Mouse (Mus musculus): Measurements from ENCODE around the gene Il22. TPM values are rescaled to one million over a fixed set of nuclear protein-coding genes. Genes with fewer than 3 reads are reported as not detected.
A peak's percentile ranks its signal among the peaks of the same experiment; 100 is the strongest.
"Not testable (repeated sequence)": the region's sequence is repeated elsewhere in the genome, so short reads cannot be mapped to it uniquely, and the experiment has no call there.

Il22 gene
- polyA plus RNA-seq, 1 experiment from 2014 or later: not detected

DNA sequence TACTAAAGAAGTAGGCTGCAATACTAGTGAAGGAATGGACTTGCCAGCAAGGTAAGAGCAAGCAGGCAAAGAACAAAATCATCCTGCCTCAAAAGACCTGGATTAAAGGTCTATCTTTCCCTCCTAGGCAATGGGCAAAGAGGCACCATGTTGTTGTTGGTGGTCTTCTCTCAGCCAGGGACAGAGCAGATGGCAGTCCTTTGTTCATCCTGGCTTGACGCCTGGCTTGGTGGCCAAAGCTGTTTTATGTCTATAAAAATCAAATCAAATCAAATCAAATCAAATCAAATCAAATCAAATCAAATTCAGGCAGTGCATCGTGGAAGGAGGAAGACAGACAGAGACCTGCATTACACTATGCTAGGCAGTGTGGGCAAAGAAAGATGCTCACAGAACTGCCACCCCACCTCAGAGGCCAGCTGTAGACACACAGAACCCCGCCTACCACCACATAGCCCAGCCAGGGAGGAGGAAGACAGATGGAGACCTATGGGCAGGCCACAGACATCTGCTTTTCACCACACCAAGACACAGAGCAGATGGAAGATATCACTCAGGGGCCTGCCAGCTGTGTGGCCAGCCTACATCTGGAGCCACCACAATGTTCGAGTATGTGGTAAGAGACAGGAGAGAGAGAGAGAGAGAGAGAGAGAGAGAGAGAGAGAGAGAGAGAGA is 11.1 kb downstream of the Il22 start:
- WGBS: 90% methylated on average over 2 of the region's 4 CpGs

DNA sequence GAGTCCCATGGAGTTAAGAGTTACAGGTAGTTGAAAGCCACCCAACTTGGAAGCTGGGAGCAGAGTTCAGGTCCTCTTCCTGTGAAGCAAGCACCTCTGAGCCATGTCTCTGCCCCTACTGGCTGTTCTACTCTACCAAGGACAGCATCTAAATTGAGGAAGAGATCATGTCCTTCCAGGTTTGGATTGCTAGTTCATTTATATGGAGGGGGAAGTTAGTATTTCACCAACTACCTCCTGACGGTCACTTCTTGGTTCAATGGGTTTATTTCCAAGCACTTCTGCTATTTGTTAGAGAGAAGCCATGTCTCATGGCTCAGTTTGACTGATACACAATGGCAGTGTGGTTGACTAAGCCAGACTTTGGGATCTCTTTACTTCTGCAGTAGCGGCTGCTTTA is 22.9 kb downstream of the Il22 start:
- not testable (repeated sequence) for H3K4me3 ChIP-seq (ENCODE audit: low read length); H3K4me1 ChIP-seq (ENCODE audit: insufficient read depth, low read length); H3K9ac ChIP-seq (replicated peaks; ENCODE audit: low read length); H3K9me3 ChIP-seq (ENCODE audit: low read length); ATAC-seq (ENCODE audit: low FRiP score, low TSS enrichment); H3K36me3 ChIP-seq (ENCODE audit: insufficient read depth, low read length); H3K4me2 ChIP-seq (replicated peaks; ENCODE audit: low read depth, low read length); H3K27ac ChIP-seq (ENCODE audit: low read length); H3K27me3 ChIP-seq (ENCODE audit: insufficient read depth, low read length)
- no CpG with 5 or more reads among the region's 2 CpGs for WGBS

More for the DNA sequence above, 11.1 kb downstream of the Il22 start:
- H3K9me3 ChIP-seq (ENCODE audit: low read length); H3K27ac ChIP-seq (ENCODE audit: low read length); ATAC-seq (ENCODE audit: low FRiP score, low TSS enrichment); H3K36me3 ChIP-seq (ENCODE audit: insufficient read depth, low read length); H3K4me1 ChIP-seq (ENCODE audit: insufficient read depth, low read length); H3K9ac ChIP-seq (replicated peaks; ENCODE audit: low read length); H3K4me2 ChIP-seq (replicated peaks; ENCODE audit: low read depth, low read length); H3K27me3 ChIP-seq (ENCODE audit: insufficient read depth, low read length); H3K4me3 ChIP-seq (ENCODE audit: low read length): not testable (repeated sequence)

DNA sequence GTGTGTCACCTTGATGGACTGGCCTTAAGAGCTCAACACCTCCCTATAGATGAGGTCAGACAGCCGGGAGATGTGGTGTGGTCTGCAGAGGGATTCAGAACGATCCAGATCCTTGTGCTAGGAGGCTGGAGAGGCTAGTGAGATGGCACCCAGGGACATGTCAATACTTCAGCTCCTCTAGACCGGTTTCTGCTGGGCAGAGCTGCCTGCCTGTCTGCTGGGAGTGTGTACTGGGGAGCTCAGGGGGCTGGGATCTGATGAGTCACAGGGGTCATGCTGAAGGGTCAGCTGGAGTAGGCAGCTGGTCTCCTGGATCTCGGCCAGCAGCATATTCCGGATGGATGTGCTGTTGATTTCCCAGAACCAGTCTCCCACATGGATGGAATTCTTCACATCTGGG is 27.9 kb downstream of the Il22 start:
- not testable (repeated sequence) for H3K4me1 ChIP-seq (ENCODE audit: insufficient read depth, low read length); H3K4me3 ChIP-seq (ENCODE audit: low read length); H3K27ac ChIP-seq (ENCODE audit: low read length); H3K27me3 ChIP-seq (ENCODE audit: insufficient read depth, low read length); H3K9me3 ChIP-seq (ENCODE audit: low read length); H3K9ac ChIP-seq (replicated peaks; ENCODE audit: low read length); ATAC-seq (ENCODE audit: low FRiP score, low TSS enrichment); H3K36me3 ChIP-seq (ENCODE audit: insufficient read depth, low read length); H3K4me2 ChIP-seq (replicated peaks; ENCODE audit: low read depth, low read length)
- no CpG with 5 or more reads among the region's 5 CpGs for WGBS

DNA sequence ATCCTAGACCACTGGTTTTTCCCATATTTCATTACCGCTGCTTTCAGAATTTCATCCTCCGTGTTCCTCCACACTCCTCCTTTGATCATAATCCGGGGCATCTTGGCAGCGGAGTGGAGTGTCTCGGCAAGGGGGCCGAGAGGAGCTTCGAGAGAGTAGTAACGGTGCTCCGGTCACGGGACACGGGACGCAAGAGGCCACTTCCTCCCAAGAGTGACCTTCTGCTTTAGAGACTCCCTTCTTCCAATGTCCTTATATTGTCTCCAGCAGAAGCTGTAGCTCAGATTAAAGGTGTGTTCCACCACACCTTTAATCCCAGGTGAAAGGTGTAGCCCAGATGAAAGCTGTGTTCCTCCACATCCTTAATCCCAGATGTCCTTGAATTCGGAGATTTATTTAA is 35.9 kb downstream of the Il22 start, which contains the start of gene Gm32717:
Gm32717 (minus strand) TSS at position 101 of the 400 bp plus-strand sequence.
- H3K27ac ChIP-seq (ENCODE audit: low read length); ATAC-seq (ENCODE audit: low FRiP score, low TSS enrichment); H3K9ac ChIP-seq (replicated peaks; ENCODE audit: low read length); H3K4me3 ChIP-seq (ENCODE audit: low read length); H3K4me2 ChIP-seq (replicated peaks; ENCODE audit: low read depth, low read length); H3K4me1 ChIP-seq (ENCODE audit: insufficient read depth, low read length); H3K9me3 ChIP-seq (ENCODE audit: low read length); H3K27me3 ChIP-seq (ENCODE audit: insufficient read depth, low read length); H3K36me3 ChIP-seq (ENCODE audit: insufficient read depth, low read length): not testable (repeated sequence)
- WGBS: no CpG with 5 or more reads among the region's 13 CpGs

DNA sequence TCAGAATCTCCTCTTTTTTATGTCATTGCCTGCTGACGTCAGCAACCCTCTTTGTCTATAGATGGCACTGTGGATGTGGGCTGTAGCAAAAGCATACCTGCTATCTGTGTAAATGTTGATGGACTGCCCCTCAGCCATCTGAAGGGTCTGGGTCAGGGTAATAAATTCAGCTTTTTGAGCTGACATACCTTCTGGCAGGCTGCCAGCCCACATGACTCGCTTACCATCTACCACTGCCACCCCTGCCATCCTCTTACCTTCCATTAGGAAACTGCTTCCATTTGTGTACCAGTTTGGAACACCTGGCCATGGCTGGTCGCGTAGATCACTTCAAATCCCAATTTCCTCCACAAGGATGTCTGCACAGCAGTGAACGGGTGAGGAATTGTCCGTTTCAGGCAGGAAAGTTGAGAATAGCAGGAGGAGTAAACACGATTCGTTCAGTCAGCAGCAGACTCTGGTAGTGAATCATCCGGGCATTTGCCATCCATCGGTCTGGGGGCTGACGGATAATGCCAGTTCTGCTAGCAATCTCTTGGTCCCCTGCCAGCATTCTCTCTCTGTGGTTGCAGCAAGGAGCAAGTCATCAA is 44.4 kb downstream of the Il22 start:
- not testable (repeated sequence) for H3K27ac ChIP-seq (ENCODE audit: low read length); H3K9ac ChIP-seq (replicated peaks; ENCODE audit: low read length); H3K4me2 ChIP-seq (replicated peaks; ENCODE audit: low read depth, low read length); H3K4me1 ChIP-seq (ENCODE audit: insufficient read depth, low read length); H3K9me3 ChIP-seq (ENCODE audit: low read length); H3K27me3 ChIP-seq (ENCODE audit: insufficient read depth, low read length); H3K4me3 ChIP-seq (ENCODE audit: low read length); ATAC-seq (ENCODE audit: low FRiP score, low TSS enrichment); H3K36me3 ChIP-seq (ENCODE audit: insufficient read depth, low read length)
- WGBS: 49% methylated on average over 11 of the region's 11 CpGs

DNA sequence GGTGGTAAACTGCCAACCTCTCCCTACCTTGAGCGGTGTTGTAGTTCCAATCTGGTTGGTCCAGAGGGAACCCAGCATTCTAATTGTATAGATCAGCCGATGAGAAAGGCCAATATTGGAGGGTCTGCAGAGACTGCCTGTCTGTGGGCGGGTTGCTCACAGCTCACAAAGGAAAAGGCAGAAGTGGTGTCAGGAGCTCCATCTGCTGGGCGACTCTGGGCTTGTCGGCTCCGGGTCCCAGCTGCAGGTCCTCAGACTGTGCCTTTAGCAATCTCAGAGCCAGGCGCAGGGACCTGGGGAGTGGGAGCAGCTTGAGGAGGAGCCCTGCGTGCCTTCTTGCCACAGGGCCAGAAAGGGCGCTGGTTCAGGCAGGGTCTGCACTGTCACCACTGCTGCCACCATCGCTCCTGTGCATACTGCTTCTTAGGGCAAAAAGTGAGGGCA is 46.1 kb downstream of the Il22 start:
- H3K36me3 ChIP-seq (ENCODE audit: insufficient read depth, low read length): no peaks in the 10 kb centered on the region
- peaks cover 3% of the 10 kb centered on the region; the same call in 1 of the 2 replicates for H3K4me1 ChIP-seq (ENCODE audit: insufficient read depth, low read length)
- no peaks in the 10 kb centered on the region for H3K9me3 ChIP-seq (ENCODE audit: low read length)
- no peak overlapping the region for H3K9ac ChIP-seq (replicated peaks; ENCODE audit: low read length)
- ATAC-seq (ENCODE audit: low FRiP score, low TSS enrichment): peak; percentile 59; the same call in 1 of the 2 replicates
- H3K27me3 ChIP-seq (ENCODE audit: insufficient read depth, low read length): no peaks in the 10 kb centered on the region
- no peak overlapping the region for H3K4me3 ChIP-seq (ENCODE audit: low read length)
- no peak overlapping the region for H3K27ac ChIP-seq (ENCODE audit: low read length)
- 21% methylated on average over 10 of the region's 10 CpGs for WGBS
- peak overlapping the region; percentile 36 for H3K4me2 ChIP-seq (replicated peaks; ENCODE audit: low read depth, low read length)

DNA sequence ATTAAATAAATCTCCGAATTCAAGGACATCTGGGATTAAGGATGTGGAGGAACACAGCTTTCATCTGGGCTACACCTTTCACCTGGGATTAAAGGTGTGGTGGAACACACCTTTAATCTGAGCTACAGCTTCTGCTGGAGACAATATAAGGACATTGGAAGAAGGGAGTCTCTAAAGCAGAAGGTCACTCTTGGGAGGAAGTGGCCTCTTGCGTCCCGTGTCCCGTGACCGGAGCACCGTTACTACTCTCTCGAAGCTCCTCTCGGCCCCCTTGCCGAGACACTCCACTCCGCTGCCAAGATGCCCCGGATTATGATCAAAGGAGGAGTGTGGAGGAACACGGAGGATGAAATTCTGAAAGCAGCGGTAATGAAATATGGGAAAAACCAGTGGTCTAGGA is 53.6 kb downstream of the Il22 start, which contains the start of gene Gm32802:
Gm32802 (plus strand) TSS at position 301 of the 400 bp plus-strand sequence.
- not testable (repeated sequence) for H3K4me2 ChIP-seq (replicated peaks; ENCODE audit: low read depth, low read length); H3K36me3 ChIP-seq (ENCODE audit: insufficient read depth, low read length); H3K4me3 ChIP-seq (ENCODE audit: low read length); H3K27ac ChIP-seq (ENCODE audit: low read length); ATAC-seq (ENCODE audit: low FRiP score, low TSS enrichment); H3K9ac ChIP-seq (replicated peaks; ENCODE audit: low read length); H3K27me3 ChIP-seq (ENCODE audit: insufficient read depth, low read length); H3K9me3 ChIP-seq (ENCODE audit: low read length); H3K4me1 ChIP-seq (ENCODE audit: insufficient read depth, low read length)
- no CpG with 5 or more reads among the region's 13 CpGs for WGBS

Other genes with a start within 250 kb of the Il22 start
- gene Mdm1, start 63.1 kb upstream of the Il22 start, polyA plus RNA-seq (2015; fragmentation: Nextera tagmentation; extraction: Ambion mirVana): 26.7 and 27.1 TPM in 2 replicates
- 0.08 TPM in 1 of 2 replicates, not detected in the other for gene Gm32717, start 35.8 kb downstream of the Il22 start, polyA plus RNA-seq (2015; fragmentation: Nextera tagmentation; extraction: Ambion mirVana)
- 0.08 TPM in 1 of 2 replicates, not detected in the other for gene Gm32802, start 53.7 kb downstream of the Il22 start, polyA plus RNA-seq (2015; fragmentation: Nextera tagmentation; extraction: Ambion mirVana)
- gene Iltifb, start 90.1 kb downstream of the Il22 start, polyA plus RNA-seq (2015; fragmentation: Nextera tagmentation; extraction: Ambion mirVana): not detected in 2 replicates
- 0.14 TPM in 1 of 2 replicates, not detected in the other for gene Gm9040, start 122.0 kb downstream of the Il22 start, polyA plus RNA-seq (2015; fragmentation: Nextera tagmentation; extraction: Ambion mirVana)
- gene Gm9044, start 127.5 kb downstream of the Il22 start, polyA plus RNA-seq (2015; fragmentation: Nextera tagmentation; extraction: Ambion mirVana): 0.14 TPM in 1 of 2 replicates, not detected in the other
- not detected in 2 replicates for gene Gm9045, start 132.9 kb downstream of the Il22 start, polyA plus RNA-seq (2015; fragmentation: Nextera tagmentation; extraction: Ambion mirVana)
- gene Gm9046, start 138.3 kb downstream of the Il22 start, polyA plus RNA-seq (2015; fragmentation: Nextera tagmentation; extraction: Ambion mirVana): not detected in 2 replicates
- not detected in 2 replicates for gene Gm9048, start 143.7 kb downstream of the Il22 start, polyA plus RNA-seq (2015; fragmentation: Nextera tagmentation; extraction: Ambion mirVana)
- not detected in 2 replicates for gene Gm9049, start 149.2 kb downstream of the Il22 start, polyA plus RNA-seq (2015; fragmentation: Nextera tagmentation; extraction: Ambion mirVana)
- not detected in 2 replicates for gene Ifng, start 236.1 kb downstream of the Il22 start, polyA plus RNA-seq (2015; fragmentation: Nextera tagmentation; extraction: Ambion mirVana)

Measured in kidney, embryonic 16.5 days (tissue).